Mouse (Mus musculus) heart, embryonic 15.5 days (tissue): ENCODE measurements around the gene Zfp318. TPM values are rescaled to one million over a fixed set of nuclear protein-coding genes. Genes with fewer than 3 reads are reported as not detected.

Experiments
- ATAC-seq: fragments of 200-750 bp; cut with Nextera tagmentation; replicated peaks from 2 replicates; pipeline ENCODE4 v1.8.0; 2017; ENCODE audit warnings: low read depth, moderate TSS enrichment; ENCODE audit not compliant: insufficient number of reproducible peaks, insufficient read depth, low FRiP score
- H3K27ac ChIP-seq: fragments of 300-500 bp; sonication (generic); 2 replicates; pipeline ENCODE4 v1.5.1; 2015; ENCODE audit warnings: mild to moderate bottlenecking, inconsistent platforms
- H3K27me3 ChIP-seq: fragments of 300-500 bp; sonication (generic); 2 replicates; pipeline ENCODE4 v1.6.1; 2015; ENCODE audit warnings: inconsistent platforms
- H3K36me3 ChIP-seq: fragments of 300-500 bp; sonication (generic); 2 replicates; pipeline ENCODE4 v1.6.1; 2015; ENCODE audit warnings: mild to moderate bottlenecking, inconsistent platforms
- H3K4me1 ChIP-seq: fragments of 300-500 bp; sonication (generic); replicated peaks from 2 replicates; pipeline ENCODE4 v1.6.1; 2015; ENCODE audit warnings: inconsistent platforms
- H3K4me2 ChIP-seq: fragments of 300-500 bp; sonication (generic); 2 replicates; pipeline ENCODE4 v1.6.1; 2015; ENCODE audit warnings: inconsistent platforms, mild to moderate bottlenecking, moderate library complexity
- H3K4me3 ChIP-seq: fragments of 300-500 bp; sonication (generic); 2 replicates; pipeline ENCODE4 v1.5.1; 2015; ENCODE audit warnings: mild to moderate bottlenecking, inconsistent platforms
- H3K9ac ChIP-seq: fragments of 300-500 bp; sonication (generic); 2 replicates; pipeline ENCODE4 v1.6.1; 2015; ENCODE audit warnings: mild to moderate bottlenecking, inconsistent platforms
- H3K9me3 ChIP-seq: fragments of 300-500 bp; sonication (generic); replicated peaks from 2 replicates; pipeline ENCODE4 v1.6.1; 2016; ENCODE audit warnings: inconsistent platforms
- WGBS: fragments of 180-500 bp; shearing (Covaris S2); methylation state at CpG from one replicate; pipeline ENCODE4 v1.1.7; 2015; ENCODE audit warnings: mixed read lengths; 5-methylcytosine and 5-hydroxymethylcytosine counted together
- polyA plus RNA-seq: library from polyadenylated mRNA; unstranded; fragments of >200 nt; fragmentation: Nextera tagmentation; extraction: Ambion mirVana; gene quantifications from 2 replicates; pipeline ENCODE4 v1.2.1, GENCODE M21; 2015

Gene Zfp318
- polyA plus RNA-seq, 1 experiment from 2014 or later, result 6.4 TPM

DNA sequence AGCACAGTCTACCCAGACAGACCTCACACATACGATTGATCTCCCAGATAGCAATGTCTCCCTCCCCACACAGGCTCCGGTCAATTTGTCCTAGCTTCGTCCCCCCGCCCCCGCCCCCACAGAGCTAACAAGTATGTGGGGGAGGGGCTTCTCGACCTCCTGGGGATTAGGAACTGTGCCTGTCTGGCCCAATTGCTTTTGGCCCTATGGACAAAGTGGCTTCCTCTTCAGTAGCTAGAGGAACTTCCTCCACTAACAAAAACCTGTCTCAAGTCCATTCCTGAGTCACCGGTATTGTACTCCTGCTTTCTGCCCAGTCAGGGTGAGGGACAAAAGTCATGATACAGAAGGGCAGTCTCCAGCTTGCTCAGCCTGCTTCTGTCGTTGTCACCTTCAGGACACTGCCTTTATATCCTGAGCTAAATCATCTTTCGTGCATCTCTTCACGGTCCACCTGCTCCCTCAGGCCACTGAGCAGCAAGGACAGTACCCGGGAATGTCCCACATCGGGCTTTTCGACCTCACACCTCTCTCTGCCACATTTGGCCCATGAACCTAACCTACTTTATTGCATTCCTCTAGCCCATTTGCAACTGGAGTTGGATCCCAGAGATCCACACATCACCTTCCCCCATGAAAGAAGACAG, 69.9 kb downstream of the Zfp318 start:
- Histone ChIP-seq H3K27me3 (peaks cover 71% of the 10 kb centered on the region), H3K9me3 (no peaks in the 10 kb centered on the region), H3K4me1 (peaks cover 31% of the 10 kb centered on the region), H3K9ac (no peak overlapping the region), H3K36me3 (no peaks in the 10 kb centered on the region), H3K4me3 (no peak overlapping the region; the same call in 1 of the 2 replicates), H3K27ac (no peak overlapping the region), H3K4me2 (no peak overlapping the region)
- ATAC-seq, result no peak
- WGBS, result 18% methylated on average over 13 of the region's 13 CpGs

DNA sequence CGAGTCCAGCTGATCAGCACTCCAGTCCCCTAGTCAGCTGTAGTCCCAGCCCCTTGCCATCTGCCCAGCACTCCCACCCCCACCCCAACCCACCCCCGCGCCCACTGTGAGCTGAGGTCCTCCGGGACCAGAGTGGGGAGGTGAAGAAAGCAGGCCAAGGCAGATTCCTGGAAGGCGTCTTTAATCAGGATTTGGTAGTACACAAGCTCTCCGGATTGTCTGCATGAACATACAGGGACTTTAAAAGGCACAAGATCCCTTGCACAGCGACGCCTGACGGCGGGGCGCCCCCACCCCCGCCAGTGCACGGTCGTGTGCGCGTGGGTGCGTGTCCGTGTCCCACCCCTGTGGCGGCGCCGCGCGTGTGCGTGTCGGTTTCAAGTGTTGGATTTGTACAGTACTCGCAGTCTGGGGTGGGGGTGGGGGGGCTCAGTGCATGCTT, 70.5 kb downstream of the Zfp318 start:
- Histone ChIP-seq H3K9ac (peak overlapping the region; percentile 17; the same call in 1 of the 2 replicates), H3K27me3 (peaks cover 71% of the 10 kb centered on the region)
- ATAC-seq, result no peak

GRCm38 (mm10) chr17:46454539-46454938, 71.0 kb downstream of the Zfp318 start:
- H3K9ac ChIP-seq, result peak overlapping the region; percentile 45; the same call in 1 of the 2 replicates
- no peak for ATAC-seq

More for the DNA sequence above, 70.5 kb downstream of the Zfp318 start:
- 2% methylated on average over 26 of the region's 26 CpGs for WGBS
- Histone ChIP-seq H3K36me3 (no peaks in the 10 kb centered on the region), H3K4me1 (peaks cover 37% of the 10 kb centered on the region), H3K4me2 (peak overlapping the region; percentile 76), H3K9me3 (no peaks in the 10 kb centered on the region), H3K27ac (no peak overlapping the region), H3K4me3 (peak overlapping the region; percentile 46)

GRCm38 (mm10) chr17:46455110-46455691, 71.7 kb downstream of the Zfp318 start:
- no peak for ATAC-seq
- H3K9ac ChIP-seq, result peak overlapping the region; percentile 45
- no peaks in the 10 kb centered on the region for H3K9me3 ChIP-seq
- peak overlapping the region; percentile 46 for H3K4me3 ChIP-seq
- WGBS, result 2% methylated on average over 33 of the region's 33 CpGs
- no peak overlapping the region for H3K27ac ChIP-seq
- H3K4me1 ChIP-seq, result peaks cover 39% of the 10 kb centered on the region
- peaks cover 83% of the 10 kb centered on the region for H3K27me3 ChIP-seq
- H3K4me2 ChIP-seq, result peak overlapping the region; percentile 76
- no peaks in the 10 kb centered on the region for H3K36me3 ChIP-seq

More at GRCm38 (mm10) chr17:46454539-46454938, 71.0 kb downstream of the Zfp318 start:
- Histone ChIP-seq H3K4me3 (peak overlapping the region; percentile 46), H3K4me1 (peaks cover 38% of the 10 kb centered on the region), H3K27ac (no peak overlapping the region), H3K4me2 (peak overlapping the region; percentile 76), H3K27me3 (peaks cover 76% of the 10 kb centered on the region), H3K9me3 (no peaks in the 10 kb centered on the region), H3K36me3 (no peaks in the 10 kb centered on the region)
- 4% methylated on average over 9 of the region's 9 CpGs for WGBS

DNA sequence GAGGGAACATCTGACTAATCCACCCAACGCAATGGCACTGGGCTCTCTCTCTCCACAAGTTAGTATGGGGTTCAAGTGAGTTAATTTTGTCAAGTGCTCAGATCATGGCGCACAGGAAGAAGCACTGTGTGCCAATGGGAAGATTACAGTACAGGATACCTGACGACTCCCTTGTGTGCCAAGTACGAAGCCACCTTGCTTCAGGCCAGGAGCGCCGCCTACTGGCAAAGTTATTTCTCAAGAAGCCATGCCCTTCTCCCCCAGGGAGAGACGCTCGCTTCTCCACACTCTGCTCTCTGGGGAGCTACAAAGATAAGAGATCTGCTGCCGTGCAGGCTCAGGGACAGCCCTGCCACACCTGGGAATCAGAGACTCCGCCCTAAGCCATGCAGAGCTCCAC, 74.3 kb downstream of the Zfp318 start:
- H3K4me3 ChIP-seq, result no peak overlapping the region
- peaks cover 91% of the 10 kb centered on the region for H3K27me3 ChIP-seq
- H3K9me3 ChIP-seq, result no peaks in the 10 kb centered on the region
- peaks cover 61% of the 10 kb centered on the region for H3K4me1 ChIP-seq
- peak overlapping the region; percentile 82 for H3K27ac ChIP-seq
- ATAC-seq, result no peak
- H3K9ac ChIP-seq, result no peak overlapping the region
- H3K4me2 ChIP-seq, result peak overlapping the region; percentile 13; the same call in 1 of the 2 replicates
- 13% methylated on average over 10 of the region's 10 CpGs for WGBS
- no peaks in the 10 kb centered on the region for H3K36me3 ChIP-seq

- Histone ChIP-seq H3K9me3 (no peaks in the 10 kb centered on the region), H3K27ac (peak overlapping the region; percentile 82), H3K4me2 (peak overlapping the region; percentile 13; the same call in 1 of the 2 replicates), H3K9ac (no peak overlapping the region), H3K4me3 (no peak overlapping the region), H3K36me3 (no peaks in the 10 kb centered on the region), H3K27me3 (peaks cover 85% of the 10 kb centered on the region), H3K4me1 (peaks cover 61% of the 10 kb centered on the region)
- 16% methylated on average over 3 of the region's 3 CpGs for whole genome bisulfite sequencing
- peak; percentile 44; the same call in 1 of the 2 replicates for ATAC-seq
Measured at GRCm38 (mm10) chr17:46458439-46458838, 74.9 kb downstream of the Zfp318 start.

GRCm38 (mm10) chr17:46460673-46461072, 77.1 kb downstream of the Zfp318 start:
- H3K27ac ChIP-seq, result no peak overlapping the region
- H3K4me1 ChIP-seq, result peaks cover 40% of the 10 kb centered on the region
- peak overlapping the region; percentile 57 for H3K9ac ChIP-seq
- H3K36me3 ChIP-seq, result no peaks in the 10 kb centered on the region
- peaks cover 65% of the 10 kb centered on the region for H3K27me3 ChIP-seq
- no peak for ATAC-seq
- under 1% methylated on average over 32 of the region's 32 CpGs for WGBS
- peak overlapping the region; percentile 47 for H3K4me3 ChIP-seq
- no peaks in the 10 kb centered on the region for H3K9me3 ChIP-seq
- H3K4me2 ChIP-seq, result peak overlapping the region; percentile 84

- no peaks in the 10 kb centered on the region for H3K9me3 ChIP-seq
- peak overlapping the region; percentile 57 for H3K9ac ChIP-seq
- WGBS, result 17% methylated on average over 8 of the region's 8 CpGs
- peaks cover 58% of the 10 kb centered on the region for H3K27me3 ChIP-seq
- no peak for ATAC-seq
- no peak overlapping the region for H3K27ac ChIP-seq
- peaks cover 38% of the 10 kb centered on the region for H3K4me1 ChIP-seq
- H3K4me2 ChIP-seq, result peak overlapping the region; percentile 84
- H3K36me3 ChIP-seq, result no peaks in the 10 kb centered on the region
- peak overlapping the region; percentile 47 for H3K4me3 ChIP-seq
Measured at GRCm38 (mm10) chr17:46461347-46461746, 77.8 kb downstream of the Zfp318 start.

DNA sequence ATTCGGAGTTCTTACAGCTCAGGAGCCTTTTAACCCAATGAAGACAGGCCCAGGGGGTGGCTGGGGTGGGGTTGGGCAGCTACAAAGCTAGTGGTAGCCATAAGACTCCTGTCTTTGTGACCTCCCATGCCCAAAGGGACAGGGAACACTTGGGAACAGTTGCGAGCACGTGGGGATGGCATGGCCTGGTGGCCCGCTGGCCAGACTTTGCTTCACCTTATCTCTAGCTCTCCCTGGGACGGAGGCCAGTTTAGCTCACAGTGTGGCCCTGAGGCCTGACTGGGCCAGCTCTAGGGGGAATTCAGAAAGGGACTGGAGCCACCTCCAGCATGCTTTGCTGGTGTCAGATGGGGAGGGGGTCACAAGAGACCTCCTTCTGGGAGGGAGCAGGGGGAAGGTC, 78.7 kb downstream of the Zfp318 start:
- no peak overlapping the region for H3K9ac ChIP-seq
- WGBS, result 40% methylated on average over 5 of the region's 5 CpGs
- H3K9me3 ChIP-seq, result no peaks in the 10 kb centered on the region
- H3K4me1 ChIP-seq, result peaks cover 38% of the 10 kb centered on the region
- H3K36me3 ChIP-seq, result no peaks in the 10 kb centered on the region
- peaks cover 52% of the 10 kb centered on the region for H3K27me3 ChIP-seq
- peak; percentile 65 for ATAC-seq
- H3K4me3 ChIP-seq, result no peak overlapping the region
- no peak overlapping the region for H3K27ac ChIP-seq
- no peak overlapping the region for H3K4me2 ChIP-seq

DNA sequence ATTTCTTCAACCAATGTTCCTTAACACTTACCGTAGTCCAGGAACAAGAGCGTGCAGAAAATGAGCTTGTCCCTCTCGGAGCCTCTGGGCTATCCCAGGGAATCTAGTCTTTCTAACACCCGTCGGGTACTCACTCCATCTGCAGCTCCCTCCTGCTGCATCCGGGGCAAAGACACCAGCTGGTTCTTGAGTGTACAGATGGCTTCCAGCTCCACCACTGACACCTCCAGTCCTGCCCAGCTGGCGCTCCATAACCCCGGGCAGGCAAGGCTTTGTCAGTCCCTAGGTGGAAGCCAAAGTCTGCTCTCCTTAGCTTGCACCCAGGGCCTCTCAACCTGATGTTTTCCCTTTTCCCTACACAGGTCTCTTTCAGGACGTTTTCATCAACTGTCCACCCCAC, 84.3 kb downstream of the Zfp318 start:
- H3K27me3 ChIP-seq, result peaks cover 11% of the 10 kb centered on the region
- no peak overlapping the region for H3K9ac ChIP-seq
- peaks cover under 1% of the 10 kb centered on the region; the same call in 1 of the 2 replicates for H3K4me1 ChIP-seq
- ATAC-seq, result no peak
- no peaks in the 10 kb centered on the region for H3K9me3 ChIP-seq
- no peak overlapping the region for H3K4me3 ChIP-seq
- WGBS, result 76% methylated on average over 9 of the region's 9 CpGs
- no peaks in the 10 kb centered on the region for H3K36me3 ChIP-seq
- H3K27ac ChIP-seq, result no peak overlapping the region
- H3K4me2 ChIP-seq, result no peak overlapping the region
